Mouse (Mus musculus) kidney, adult 2 months (tissue): ENCODE results near the gene Atraid. TPM values are rescaled to one million over a fixed set of nuclear protein-coding genes. Genes with fewer than 3 reads are reported as not detected.
A peak's percentile ranks its signal among the peaks of the same experiment; 100 is the strongest.

Experiments
- DNase-seq: peaks from one replicate; pipeline ENCODE4 v3.0.0; 2021
- H3K27ac ChIP-seq: fragments of 200-500 bp; 2 replicates; pipeline ENCODE4 v1.5.1; 2012; ENCODE audit warnings: low read depth, low read length, control low read depth, inconsistent platforms; ENCODE audit not compliant: insufficient read depth
- H3K27me3 ChIP-seq: fragments of 200-500 bp; replicated peaks from 2 replicates; pipeline ENCODE4 v1.6.1; 2012; ENCODE audit warnings: mild to moderate bottlenecking, moderate library complexity, low read length, inconsistent platforms; ENCODE audit not compliant: control insufficient read depth, insufficient read depth
- H3K36me3 ChIP-seq: fragments of 200-500 bp; 2 replicates; pipeline ENCODE4 v1.6.1; 2012; ENCODE audit warnings: mild to moderate bottlenecking, moderate library complexity, low read length, inconsistent platforms; ENCODE audit not compliant: control insufficient read depth, insufficient read depth
- H3K4me1 ChIP-seq: fragments of 200-500 bp; 2 replicates; pipeline ENCODE4 v1.6.1; 2011; ENCODE audit warnings: low read length; ENCODE audit not compliant: control insufficient read depth, insufficient read depth
- H3K4me3 ChIP-seq: fragments of 200-500 bp; 2 replicates; pipeline ENCODE4 v1.5.1; 2011; ENCODE audit warnings: mild to moderate bottlenecking, low read depth, low read length, control low read depth; ENCODE audit not compliant: insufficient read depth
- CTCF ChIP-seq: fragments of 200-500 bp; conservative IDR thresholded peaks from 2 replicates; pipeline ENCODE4 v1.5.1; 2011; ENCODE audit warnings: low read depth, mild to moderate bottlenecking, control low read depth, low read length, moderate library complexity, mixed read lengths; ENCODE audit not compliant: insufficient read depth, insufficient read length
- POLR2A ChIP-seq: fragments of 200-500 bp; IDR thresholded peaks from one replicate; pipeline ENCODE4 v1.6.1; 2011; ENCODE audit warnings: low read depth, low read length, control low read depth
- WGBS: fragments of 180-500 bp; shearing (Covaris S2); methylation state at CpG from one replicate; pipeline ENCODE4 v1.1.7; 2018; 5-methylcytosine and 5-hydroxymethylcytosine counted together
- polyA plus RNA-seq: library from polyadenylated mRNA; depleted of rRNA; stranded (reverse); fragments of >200 nt; gene quantifications from 2 replicates; pipeline ENCODE4 v1.2.3, GENCODE M21; 2012

Gene Atraid
- polyA plus RNA-seq, 1 experiment = 320 TPM

DNA sequence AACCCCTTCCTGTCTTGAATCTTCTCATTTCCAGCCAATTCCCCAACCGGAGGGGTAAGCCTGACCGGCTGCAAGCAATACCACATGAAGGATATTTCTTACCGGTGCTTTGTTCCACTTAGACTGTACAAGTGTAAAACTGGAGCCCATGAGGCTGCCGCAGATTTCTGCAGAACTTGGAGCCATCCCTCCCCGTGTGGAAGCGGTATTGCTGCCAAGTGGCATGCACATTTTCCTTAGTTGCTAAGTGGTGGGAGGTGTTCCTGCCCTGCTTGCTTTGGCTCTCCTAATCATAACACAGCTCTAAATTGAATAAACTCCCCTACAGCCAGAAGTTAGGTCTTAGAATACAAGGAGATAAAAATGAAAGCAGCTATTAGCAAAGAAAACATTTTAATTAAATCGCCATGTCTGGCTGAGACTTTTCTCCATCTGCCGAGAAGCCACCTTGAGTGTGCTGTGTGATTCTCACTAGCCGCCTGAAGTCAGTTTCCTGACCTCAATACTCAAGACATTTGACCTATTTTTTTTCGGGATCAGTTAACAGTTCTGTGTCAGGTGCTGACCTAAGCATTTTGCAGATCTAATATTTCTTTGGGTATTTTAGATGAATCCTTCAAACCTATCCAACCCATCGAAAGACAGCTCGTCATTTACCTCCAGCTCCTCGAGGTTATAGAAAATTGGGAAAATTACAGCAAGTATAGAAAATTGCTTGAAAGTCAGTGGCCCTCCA is 32.1 kb downstream of the Atraid start:
- TF ChIP-seq CTCF = no peak
- no peak for TF ChIP-seq POLR2A
- WGBS = 68% methylated on average over 13 of the region's 13 CpGs
- no peaks in the 10 kb centered on the region for H3K36me3 ChIP-seq
- no peak overlapping the region for H3K27ac ChIP-seq
- no peak overlapping the region for H3K4me3 ChIP-seq
- DNase-seq = no peak
- H3K4me1 ChIP-seq = no peaks in the 10 kb centered on the region
- H3K27me3 ChIP-seq = no peaks in the 10 kb centered on the region

GRCm38 (mm10) chr5:31080795-31081164 is 32.7 kb downstream of the Atraid start:
- 63% methylated on average over 3 of the region's 3 CpGs for WGBS
- TF ChIP-seq CTCF = no peak
- Histone ChIP-seq H3K4me1 (no peaks in the 10 kb centered on the region), H3K36me3 (no peaks in the 10 kb centered on the region), H3K27me3 (no peaks in the 10 kb centered on the region), H3K27ac (no peak overlapping the region), H3K4me3 (no peak overlapping the region)
- no peak for DNase-seq

GRCm38 (mm10) chr5:31081386-31081785 is 33.3 kb downstream of the Atraid start:
- Histone ChIP-seq H3K27me3 (no peaks in the 10 kb centered on the region), H3K4me3 (no peak overlapping the region), H3K27ac (no peak overlapping the region), H3K4me1 (no peaks in the 10 kb centered on the region), H3K36me3 (no peaks in the 10 kb centered on the region)
- DNase-seq = peak; percentile 47
- TF ChIP-seq CTCF (peak; percentile 77), POLR2A (no peak)
- WGBS = 90% methylated on average over 3 of the region's 3 CpGs

- Histone ChIP-seq H3K27me3 (no peaks in the 10 kb centered on the region), H3K27ac (no peak overlapping the region), H3K4me1 (no peaks in the 10 kb centered on the region), H3K4me3 (no peak overlapping the region), H3K36me3 (no peaks in the 10 kb centered on the region)
- 18% methylated on average over 5 of the region's 5 CpGs for WGBS
- TF ChIP-seq POLR2A (no peak), CTCF (peak; percentile 74)
- peak; percentile 64 for DNase-seq
These were observed 34.2 kb downstream of the Atraid start for GRCm38 (mm10) chr5:31082355-31082754.

DNA sequence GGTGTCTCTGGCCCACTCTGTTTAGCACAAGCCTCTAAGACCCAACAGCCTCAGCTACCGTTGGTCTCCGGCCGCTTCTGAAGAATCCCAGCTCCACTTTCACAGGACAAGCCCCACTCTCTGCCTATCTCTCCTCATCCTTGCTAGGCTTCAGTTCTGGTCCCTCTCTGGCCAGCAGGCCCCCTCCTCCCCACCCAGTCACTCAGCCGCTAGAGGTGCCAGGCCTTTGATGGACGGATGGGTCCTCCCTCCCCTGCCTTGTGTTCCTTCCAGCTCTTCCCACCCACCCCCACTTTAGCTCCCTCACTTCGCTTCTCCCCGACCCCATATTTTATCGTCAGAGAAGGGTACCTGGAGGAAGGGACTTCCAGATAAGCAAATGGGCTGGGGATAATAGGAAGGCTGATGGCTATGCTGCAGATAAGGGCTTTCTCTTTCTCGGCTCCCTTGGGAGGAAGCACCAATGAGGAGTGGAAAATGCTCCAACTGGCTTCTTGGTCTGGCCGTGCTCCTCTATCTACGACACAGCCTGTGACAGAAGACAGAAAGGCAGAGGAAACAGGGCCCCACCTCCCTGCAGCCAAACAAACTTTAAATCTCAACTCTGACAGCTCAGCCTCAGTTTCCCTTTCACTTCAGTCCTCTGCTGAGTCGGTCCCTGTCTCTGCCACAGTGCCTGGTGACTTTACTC is 35.0 kb downstream of the Atraid start:
- no peak overlapping the region for H3K27ac ChIP-seq
- no peaks in the 10 kb centered on the region for H3K27me3 ChIP-seq
- WGBS = 24% methylated on average over 12 of the region's 12 CpGs
- TF ChIP-seq CTCF (no peak), POLR2A (no peak)
- H3K4me1 ChIP-seq = no peaks in the 10 kb centered on the region
- DNase-seq = peak; percentile 71
- H3K36me3 ChIP-seq = no peaks in the 10 kb centered on the region
- H3K4me3 ChIP-seq = no peak overlapping the region

GRCm38 (mm10) chr5:31083949-31084348 is 35.8 kb downstream of the Atraid start:
- H3K4me1 ChIP-seq = no peaks in the 10 kb centered on the region
- 22% methylated on average over 8 of the region's 8 CpGs for WGBS

GRCm38 (mm10) chr5:31086606-31087005 is 38.5 kb downstream of the Atraid start:
- H3K4me1 ChIP-seq = no peaks in the 10 kb centered on the region
- 54% methylated on average over 7 of the region's 7 CpGs for WGBS
- H3K27ac ChIP-seq = no peak overlapping the region
- no peak overlapping the region for H3K4me3 ChIP-seq
- H3K27me3 ChIP-seq = no peaks in the 10 kb centered on the region
- TF ChIP-seq POLR2A (no peak), CTCF (no peak)
- H3K36me3 ChIP-seq = no peaks in the 10 kb centered on the region
- no peak for DNase-seq

More at GRCm38 (mm10) chr5:31083949-31084348, 35.8 kb downstream of the Atraid start:
- H3K36me3 ChIP-seq = no peaks in the 10 kb centered on the region
- no peak overlapping the region for H3K27ac ChIP-seq
- no peak overlapping the region for H3K4me3 ChIP-seq
- no peaks in the 10 kb centered on the region for H3K27me3 ChIP-seq
- no peak for DNase-seq
- TF ChIP-seq POLR2A (no peak), CTCF (no peak)
